Mouse (Mus musculus): ENCODE data around the gene Cdk9.
A peak's percentile ranks its signal among the peaks of the same experiment; 100 is the strongest.

Cdk9 gene

GRCm38 (mm10) chr2:32708643-32709042, 4.2 kb downstream of the Cdk9 start:
- DNase-seq (ENCODE audit: low spot score in 2 of 2), result peak; percentile 28 to 42

GRCm38 (mm10) chr2:32706971-32707370, 5.9 kb downstream of the Cdk9 start:
- no peak for DNase-seq (ENCODE audit: low spot score in 2 of 2)

- no peak for DNase-seq (ENCODE audit: low spot score in 2 of 2)
These were observed 7.9 kb downstream of the Cdk9 start for GRCm38 (mm10) chr2:32705018-32705417.

- no peak for DNase-seq (ENCODE audit: low spot score in 2 of 2)
These were observed 8.9 kb downstream of the Cdk9 start, which contains the start of gene Fpgs for GRCm38 (mm10) chr2:32704021-32704421. Gene Fpgs, minus strand, starts transcription at chr2:32704145.

GRCm38 (mm10) chr2:32703046-32703445, 9.8 kb downstream of the Cdk9 start:
- no peak for DNase-seq (ENCODE audit: low spot score in 2 of 2)

- DNase-seq (ENCODE audit: low spot score in 2 of 2), result no peak
These were observed 11.7 kb downstream of the Cdk9 start for GRCm38 (mm10) chr2:32700966-32701743.

GRCm38 (mm10) chr2:32699680-32700079, 13.2 kb downstream of the Cdk9 start:
- no peak for DNase-seq (ENCODE audit: low spot score in 2 of 2)

GRCm38 (mm10) chr2:32694691-32695090, 18.2 kb downstream of the Cdk9 start:
- DNase-seq (ENCODE audit: low spot score in 2 of 2), result no peak

GRCm38 (mm10) chr2:32693823-32694411, 19.0 kb downstream of the Cdk9 start:
- peak; percentile 94 for DNase-seq (ENCODE audit: low spot score in 2 of 2)

GRCm38 (mm10) chr2:32693282-32693681, 19.6 kb downstream of the Cdk9 start:
- DNase-seq (ENCODE audit: low spot score in 2 of 2), result no peak

GRCm38 (mm10) chr2:32692496-32692895, 20.4 kb downstream of the Cdk9 start:
- no peak for DNase-seq (ENCODE audit: low spot score in 2 of 2)

- no peak for DNase-seq (ENCODE audit: low spot score in 2 of 2)
These were observed 21.8 kb downstream of the Cdk9 start for GRCm38 (mm10) chr2:32691041-32691440.

GRCm38 (mm10) chr2:32689420-32689819, 23.5 kb downstream of the Cdk9 start:
- DNase-seq (ENCODE audit: low spot score in 2 of 2), result peak; percentile 89 to 92

GRCm38 (mm10) chr2:32687562-32687961, 25.3 kb downstream of the Cdk9 start:
- DNase-seq (ENCODE audit: low spot score in 2 of 2), result no peak

GRCm38 (mm10) chr2:32686640-32687039, 26.2 kb downstream of the Cdk9 start:
- DNase-seq (ENCODE audit: low spot score in 2 of 2), result no peak

GRCm38 (mm10) chr2:32685807-32686206, 27.1 kb downstream of the Cdk9 start:
- no peak for DNase-seq (ENCODE audit: low spot score in 2 of 2)

- no peak for DNase-seq (ENCODE audit: low spot score in 2 of 2)
These were observed 28.0 kb downstream of the Cdk9 start for GRCm38 (mm10) chr2:32684681-32685428.

- no peak for DNase-seq (ENCODE audit: low spot score in 2 of 2)
These were observed 29.2 kb downstream of the Cdk9 start for GRCm38 (mm10) chr2:32683701-32684100.

GRCm38 (mm10) chr2:32682721-32683417, 30.0 kb downstream of the Cdk9 start:
- DNase-seq (ENCODE audit: low spot score in 2 of 2), result no peak

- no peak for DNase-seq (ENCODE audit: low spot score in 2 of 2)
These were observed 31.1 kb downstream of the Cdk9 start for GRCm38 (mm10) chr2:32681754-32682153.

- DNase-seq (ENCODE audit: low spot score in 2 of 2), result no peak
These were observed 31.8 kb downstream of the Cdk9 start for GRCm38 (mm10) chr2:32680961-32681650.

All from frontal cortex, postnatal 36 days (tissue).